Mouse (Mus musculus) R1 (cell line): ENCODE measurements around the gene Bub1b.
A peak's percentile ranks its signal among the peaks of the same experiment; 100 is the strongest.

Experiments used
- DNase-seq: peaks from one replicate; pipeline ENCODE4 v3.0.0-alpha.2; 2018; ENCODE audit warnings: low read depth, low spot score

Bub1b gene

DNA sequence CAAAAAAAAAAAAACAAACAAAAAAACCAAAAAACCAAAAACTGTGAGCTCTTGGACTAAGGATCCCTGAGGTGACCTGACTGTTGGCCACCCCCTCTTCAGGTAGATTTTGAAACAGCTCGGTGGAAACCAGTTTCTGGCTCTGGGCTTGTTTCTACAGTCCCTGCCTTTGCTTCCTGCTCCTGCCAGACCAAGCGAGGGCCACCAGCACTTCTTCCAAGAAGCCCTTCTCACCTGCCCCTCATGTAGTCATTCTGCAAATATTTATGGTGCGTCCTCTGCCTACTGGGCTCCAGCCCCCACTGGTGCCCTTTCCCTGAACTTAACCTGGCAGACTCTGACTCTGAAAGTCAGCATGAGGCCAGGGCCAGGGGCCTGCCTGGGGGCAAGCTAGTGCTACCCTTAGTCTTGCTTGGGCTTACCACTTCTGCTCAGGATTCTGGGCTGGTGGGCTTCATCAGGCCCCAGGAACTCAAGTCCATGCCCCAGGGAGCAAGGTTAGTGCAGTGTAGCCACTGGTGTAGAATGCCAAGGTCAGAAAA lies 67.0 kb downstream of the Bub1b start:
- DNase-seq = no peak

DNA sequence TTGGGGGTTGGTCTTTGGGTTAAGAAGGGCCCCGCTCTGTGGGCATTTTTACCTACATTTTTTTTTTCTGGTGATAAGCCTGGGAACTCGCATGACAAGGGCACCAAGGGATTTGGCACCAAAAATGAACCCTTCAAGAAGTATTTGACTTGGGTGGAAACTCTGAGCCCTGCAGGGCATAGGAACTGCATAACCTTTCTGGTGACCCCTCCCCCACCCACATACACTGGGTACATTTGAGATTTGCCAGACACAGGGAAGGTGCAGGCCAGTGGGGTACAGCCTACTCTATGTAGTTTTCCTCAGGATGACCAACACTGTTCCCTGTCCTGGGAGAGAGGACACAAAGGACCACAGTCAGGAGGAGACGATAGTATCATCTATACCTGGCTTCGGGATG lies 67.6 kb downstream of the Bub1b start:
- DNase-seq = no peak

DNA sequence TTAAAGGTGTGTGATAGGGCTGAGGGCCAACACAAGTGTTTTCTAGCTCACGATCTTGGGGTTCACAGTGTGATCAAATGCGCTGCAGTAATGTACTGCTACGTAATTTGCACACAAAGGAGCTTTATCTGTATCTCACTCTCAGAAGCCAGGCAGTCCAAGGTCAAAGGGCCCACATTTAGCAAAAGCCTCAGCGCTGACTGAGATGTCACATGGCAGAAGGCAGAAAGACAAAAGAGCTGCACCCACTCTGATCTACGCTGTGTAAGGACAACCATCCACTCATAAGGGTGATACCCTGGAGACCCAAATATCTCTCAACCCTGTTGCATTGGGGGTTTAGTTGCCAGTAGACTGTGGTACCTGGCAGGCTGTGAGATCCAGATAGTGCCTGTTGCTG lies 69.2 kb downstream of the Bub1b start:
- no peak for DNase-seq

DNA sequence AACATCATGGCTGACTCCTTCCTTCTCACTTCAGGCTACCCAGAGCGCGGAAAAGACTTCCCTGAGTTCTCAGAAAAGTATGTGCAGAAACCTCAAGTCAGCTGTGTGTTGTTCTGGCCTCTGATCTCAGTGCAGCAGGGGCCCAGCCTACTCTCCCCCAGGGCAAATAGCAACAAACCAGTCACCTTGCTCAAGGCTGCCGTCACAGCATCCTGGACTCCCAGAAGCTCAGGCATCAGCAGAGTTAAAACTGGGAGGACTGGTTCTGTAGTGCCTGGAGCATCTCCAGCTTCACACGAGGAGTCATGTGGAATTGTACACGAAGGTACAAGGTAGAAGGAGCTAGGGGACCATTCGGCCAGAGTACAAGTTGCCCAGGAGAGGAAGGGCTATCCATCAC lies 71.2 kb downstream of the Bub1b start:
- no peak for DNase-seq

DNA sequence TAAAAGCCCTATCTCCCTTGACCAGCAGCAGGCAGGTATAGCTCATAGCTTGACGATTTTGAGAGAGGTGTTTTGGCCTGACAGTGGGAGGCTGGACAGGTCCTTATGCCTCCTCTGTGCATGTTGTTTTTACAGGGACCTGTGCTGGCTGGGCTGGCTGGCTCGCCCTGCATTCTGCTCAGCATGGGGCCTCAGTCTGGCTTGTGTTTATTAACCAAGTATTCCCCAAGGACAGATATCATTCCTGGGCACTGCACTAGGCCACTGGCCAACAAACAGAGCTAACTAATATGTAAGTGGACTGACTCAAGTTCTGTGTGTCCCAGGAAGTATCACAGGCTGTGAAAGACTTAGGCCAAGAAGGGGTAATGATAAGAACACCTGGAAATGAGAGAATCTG lies 71.8 kb downstream of the Bub1b start:
- no peak for DNase-seq

DNA sequence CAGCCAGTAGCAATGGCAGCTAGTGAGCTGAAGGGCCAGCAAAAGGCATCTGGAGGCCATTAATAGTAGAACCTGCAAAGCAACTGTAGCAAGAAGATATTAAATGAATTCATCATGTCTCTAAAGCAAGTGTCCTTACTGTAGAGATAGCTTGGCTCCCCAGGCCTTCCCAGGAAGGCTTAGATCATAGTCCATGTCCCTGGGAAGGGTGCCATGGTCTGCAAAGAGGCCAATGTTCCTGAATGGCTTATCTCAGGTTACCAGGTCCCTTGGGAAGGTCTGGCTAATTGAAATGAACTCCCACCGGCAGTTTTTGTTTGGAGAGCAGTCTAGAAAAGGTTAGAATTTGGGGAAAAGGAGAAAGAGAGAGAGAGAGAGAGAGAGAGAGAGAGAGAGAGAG lies 73.7 kb downstream of the Bub1b start:
- DNase-seq = no peak

DNA sequence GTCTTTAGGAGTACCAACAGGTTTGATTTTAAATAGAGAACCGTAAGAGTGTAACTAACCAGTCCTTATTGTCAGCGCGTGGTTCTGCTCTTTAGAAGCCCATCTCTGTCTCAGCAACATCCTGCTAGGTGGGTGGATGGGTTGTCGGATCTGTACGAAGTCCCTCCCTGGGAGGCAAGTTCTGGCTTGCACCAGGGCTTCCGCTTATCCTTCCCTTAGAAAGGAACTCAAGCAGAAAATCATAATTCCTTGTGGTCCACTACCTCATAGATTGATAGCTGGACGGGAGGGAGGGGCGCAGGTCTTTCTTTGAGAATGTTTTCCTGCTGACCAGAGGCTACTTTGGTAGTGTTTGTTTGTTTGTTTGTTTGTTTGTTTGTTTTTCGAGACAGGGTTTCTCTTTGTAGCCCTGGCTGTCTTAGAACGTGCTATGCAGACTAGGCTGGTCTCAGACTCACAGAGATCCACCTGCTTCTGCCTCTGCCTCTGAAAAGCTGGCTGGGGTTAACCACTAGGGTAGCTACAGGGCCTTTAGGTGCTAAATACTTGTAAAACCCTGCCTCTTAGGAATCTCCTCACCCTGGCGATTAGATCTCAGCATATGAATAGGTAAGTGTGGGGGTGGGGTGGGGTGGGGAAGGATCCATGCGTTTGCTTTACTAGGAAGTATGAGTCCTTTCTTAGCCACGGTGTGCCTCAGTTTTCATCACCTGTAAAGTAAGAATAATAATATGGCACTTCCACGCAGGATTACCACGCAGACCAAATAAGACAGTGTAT lies 75.9 kb downstream of the Bub1b start:
- DNase-seq = peak; percentile 66

DNA sequence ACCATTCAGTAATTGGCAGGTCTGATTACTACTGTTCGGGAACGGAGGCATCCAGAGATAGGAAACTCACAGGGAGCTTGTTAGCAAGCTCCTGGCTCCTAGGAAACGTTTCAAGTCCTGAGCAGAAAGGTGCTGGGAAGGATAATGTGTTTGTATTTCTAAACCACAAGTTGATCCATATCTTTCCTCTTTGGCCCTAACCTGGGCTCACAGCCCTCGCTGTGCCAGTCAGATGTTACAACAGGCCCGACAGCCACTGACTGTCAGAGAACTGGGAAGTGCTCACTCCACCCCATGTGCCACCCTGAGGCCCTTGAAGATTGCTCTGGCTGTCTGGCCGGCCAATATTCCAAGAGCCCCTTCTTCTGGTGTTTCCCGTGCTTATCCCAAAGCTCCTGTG lies 76.5 kb downstream of the Bub1b start:
- DNase-seq = peak; percentile 54

DNA sequence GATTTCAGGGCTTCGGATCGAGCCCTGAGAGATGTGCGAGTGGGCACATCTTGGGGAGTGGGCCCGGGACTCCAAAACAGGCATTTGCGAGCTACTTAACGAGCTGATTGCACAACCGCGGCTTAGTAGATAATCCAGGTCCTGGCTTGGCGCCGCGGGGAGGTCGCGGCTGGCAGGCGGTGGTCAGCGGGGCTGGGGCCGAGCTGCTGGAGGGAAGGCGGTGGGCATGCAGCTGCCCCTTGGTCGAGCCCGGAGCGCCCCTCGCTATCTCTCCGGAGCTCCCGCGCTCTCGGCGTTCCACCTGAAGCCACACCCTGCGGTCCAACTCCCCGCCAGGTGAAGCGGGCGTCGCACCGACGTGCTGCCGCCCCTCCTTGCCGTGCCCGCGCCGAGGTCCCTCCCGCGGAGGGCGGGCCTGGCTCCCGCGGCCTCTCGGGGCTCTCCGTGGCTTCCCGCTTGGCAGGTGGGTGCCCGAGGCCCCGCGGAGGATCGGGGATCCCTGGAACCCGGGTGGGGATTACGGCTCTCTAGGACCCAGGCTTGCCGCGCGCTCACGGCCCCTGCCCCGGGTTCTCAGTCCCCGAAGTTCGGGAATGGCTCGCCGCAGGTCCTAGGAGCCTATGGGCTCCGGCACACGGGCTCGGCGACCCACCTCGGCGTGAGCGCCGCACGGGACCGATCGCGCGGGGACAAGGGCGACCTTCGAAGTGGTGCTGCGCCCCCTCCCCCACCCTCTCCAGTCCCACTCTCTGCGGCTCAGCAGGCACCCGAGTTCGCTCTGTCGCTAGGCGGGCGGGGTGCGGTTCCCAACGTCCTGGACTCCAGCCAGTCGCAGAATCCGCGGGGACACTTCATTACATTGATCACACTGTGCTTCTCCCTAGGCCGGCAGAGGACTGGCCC lies 79.1 kb downstream of the Bub1b start:
- peak; percentile 78 for DNase-seq

DNA sequence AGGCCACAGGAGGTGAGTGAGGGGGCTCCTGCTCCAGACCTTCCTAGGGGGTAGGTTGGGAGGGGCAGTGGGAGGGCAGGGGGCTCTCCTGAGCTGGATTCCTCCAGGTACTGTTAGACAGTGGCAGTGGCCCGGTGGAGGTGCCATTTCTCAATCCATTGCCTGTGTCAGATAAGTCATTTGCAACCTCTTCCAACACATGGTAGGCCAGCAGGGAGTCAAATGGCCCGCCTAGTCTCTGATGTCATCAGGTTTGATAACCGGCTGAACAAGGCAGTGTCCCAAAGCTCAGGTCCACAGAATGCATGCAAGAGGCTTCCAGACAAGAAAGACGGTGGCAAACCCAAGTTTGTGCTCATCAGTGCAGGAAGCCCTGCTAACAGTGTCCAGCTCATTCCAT lies 79.8 kb downstream of the Bub1b start:
- DNase-seq = peak; percentile 34

DNA sequence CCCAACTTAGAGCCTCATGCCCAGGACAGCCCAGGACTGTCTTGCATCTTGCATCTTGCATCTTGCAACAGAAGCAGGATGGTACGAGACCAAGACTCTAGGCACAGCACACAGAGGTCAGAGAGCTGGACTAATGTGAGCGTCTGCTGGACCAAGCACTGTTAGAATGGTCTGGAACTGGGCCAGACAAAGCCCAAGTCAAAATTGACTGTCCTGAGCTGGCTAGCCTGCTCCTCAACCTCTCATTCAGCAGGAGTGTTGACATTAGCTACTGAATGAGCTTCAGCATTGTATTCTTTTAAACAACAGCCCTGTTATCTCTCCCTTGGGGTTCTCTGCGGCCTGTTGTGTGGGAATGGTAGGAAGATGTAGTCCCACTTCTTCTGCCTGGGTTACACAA lies 81.6 kb downstream of the Bub1b start:
- DNase-seq = no peak

DNA sequence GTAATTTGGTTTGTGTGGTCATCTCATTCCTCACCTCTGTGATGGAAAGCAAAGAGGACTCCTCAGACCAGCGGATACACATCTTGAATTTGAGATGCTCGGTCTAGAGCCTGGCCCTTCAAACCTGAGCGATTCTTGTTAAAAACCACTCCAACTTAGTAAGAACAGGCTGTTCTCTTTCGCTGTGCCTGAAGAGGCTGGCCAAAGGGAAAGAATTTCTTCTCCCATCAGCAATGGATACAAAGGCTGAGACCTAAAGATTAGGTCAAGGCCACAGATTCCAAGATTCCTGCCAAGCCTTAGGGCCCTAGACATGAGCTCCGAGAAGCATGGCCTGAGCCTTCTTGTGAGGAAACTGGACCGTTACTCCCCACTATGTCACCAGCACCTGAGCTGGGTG lies 82.9 kb downstream of the Bub1b start:
- no peak for DNase-seq

DNA sequence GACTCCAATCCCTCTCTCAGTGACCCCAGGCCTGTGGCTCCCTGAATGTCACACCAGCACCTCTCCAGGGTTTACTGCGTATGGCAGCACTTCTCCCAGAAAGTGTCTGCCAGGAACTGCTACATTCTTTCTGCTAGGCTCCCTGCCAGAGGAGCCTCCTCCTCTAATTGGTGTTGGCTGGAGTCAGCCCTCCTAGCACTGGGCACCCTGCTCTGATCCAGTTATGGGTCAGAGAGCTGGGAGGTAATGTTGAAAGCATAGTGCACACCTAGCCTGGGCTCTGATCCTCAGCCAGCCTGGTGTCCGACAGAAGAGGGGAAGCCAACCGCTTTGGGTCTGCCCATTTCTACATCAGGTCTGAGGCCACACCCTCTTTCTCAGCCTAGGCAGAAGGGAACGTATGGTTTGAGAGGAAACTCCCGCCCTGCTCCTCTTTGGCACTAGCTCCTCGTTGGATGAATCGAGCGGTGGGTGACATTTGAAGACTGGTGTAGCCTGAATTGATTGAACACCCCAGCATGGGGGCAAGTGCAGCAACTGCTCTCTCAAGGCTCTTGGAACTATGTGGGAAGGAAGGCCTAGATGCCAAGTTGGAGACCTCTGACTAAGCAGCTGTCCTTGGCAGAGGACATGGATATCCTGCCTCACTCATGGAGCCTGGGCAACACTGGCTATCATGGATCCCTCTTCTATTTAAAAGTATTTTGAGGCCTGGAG lies 84.7 kb downstream of the Bub1b start:
- DNase-seq = no peak

DNA sequence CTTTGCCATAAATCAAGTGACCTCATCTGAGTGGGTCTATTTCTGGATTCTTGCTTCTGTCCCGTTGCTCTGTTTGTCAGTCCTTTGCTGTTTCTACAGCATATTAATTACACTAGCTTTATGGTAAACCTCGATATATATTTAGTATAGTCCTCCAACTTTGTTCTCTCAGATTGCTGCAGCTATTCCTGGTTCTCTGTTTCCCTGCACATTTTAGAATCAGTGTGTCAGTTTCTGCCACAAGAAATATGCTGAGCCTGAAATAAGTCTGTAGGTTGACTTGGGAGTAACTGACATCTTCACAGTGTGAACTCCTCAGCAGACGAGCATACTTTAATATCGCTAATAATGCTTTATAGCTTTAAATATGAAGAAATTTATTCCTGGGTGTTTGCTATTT lies 87.1 kb downstream of the Bub1b start:
- DNase-seq = no peak

DNA sequence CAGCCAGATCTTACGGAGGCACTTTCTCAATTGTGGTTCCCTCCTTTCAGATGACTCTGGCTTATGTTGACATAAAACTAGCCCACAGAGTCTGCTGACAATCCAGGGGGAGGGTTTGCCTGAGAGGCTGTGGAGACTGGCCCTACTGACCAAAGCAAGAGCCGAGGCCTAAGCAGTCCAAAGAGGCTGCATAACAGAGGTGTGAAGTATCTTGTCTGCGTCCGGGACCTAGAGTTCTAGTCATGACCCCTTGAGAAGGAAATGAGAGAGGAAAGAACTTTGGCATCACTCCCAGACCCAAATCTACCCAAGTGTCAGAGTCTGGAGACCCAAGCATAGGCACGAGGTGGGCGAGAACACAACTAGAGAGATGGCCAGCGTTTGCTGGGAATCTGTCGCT lies 88.7 kb downstream of the Bub1b start:
- DNase-seq = no peak

DNA sequence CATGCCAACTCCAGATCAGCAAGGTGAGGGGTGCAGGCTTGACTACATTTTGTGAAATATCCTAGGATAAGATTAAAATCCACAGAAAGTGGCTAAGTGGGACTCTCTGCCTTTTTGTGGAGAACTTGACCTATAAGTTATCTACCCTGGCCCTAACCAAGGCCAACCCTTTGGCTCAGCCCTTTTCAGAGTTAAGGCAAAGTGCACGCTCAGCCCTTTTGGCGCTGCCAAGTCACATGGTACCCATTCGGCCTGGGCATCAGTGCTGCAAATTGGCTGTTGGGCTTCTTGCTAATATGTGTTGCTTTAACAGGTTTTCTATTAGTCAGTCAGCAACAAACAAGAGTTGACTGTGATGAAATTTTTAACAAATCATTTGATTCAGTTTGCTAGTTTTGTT lies 89.8 kb downstream of the Bub1b start:
- no peak for DNase-seq

DNA sequence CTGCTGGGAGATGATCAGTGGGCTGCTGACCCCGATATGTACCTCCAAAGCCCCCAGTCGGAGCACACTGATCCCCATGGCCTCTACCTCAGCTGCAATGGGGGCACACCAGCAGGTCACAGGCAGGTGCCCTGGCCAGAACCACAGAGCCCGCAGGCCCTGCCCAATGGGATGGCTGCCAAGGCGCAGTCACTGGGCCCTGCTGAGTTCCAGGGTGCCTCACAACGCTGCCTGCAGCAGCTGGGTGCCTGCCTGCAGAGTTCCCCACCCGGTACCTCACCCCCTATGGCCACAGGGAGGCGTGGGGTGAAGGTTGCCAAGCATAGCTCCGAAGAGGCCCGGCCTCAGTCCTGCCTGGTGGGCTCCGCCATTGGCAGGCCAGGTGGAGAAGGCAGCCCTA lies 91.9 kb downstream of the Bub1b start:
- DNase-seq = no peak
